Mouse (Mus musculus) urinary bladder, postnatal 14 days (tissue): ENCODE measurements around the gene Tmem235.
"Not testable (repeated sequence)": the region's sequence is repeated elsewhere in the genome, so short reads cannot be mapped to it uniquely, and the experiment has no call there.

Experiments used
- DNase-seq: peaks from one replicate; pipeline ENCODE4 v3.0.0; 2021; ENCODE audit warnings: low spot score

The Tmem235 gene

DNA sequence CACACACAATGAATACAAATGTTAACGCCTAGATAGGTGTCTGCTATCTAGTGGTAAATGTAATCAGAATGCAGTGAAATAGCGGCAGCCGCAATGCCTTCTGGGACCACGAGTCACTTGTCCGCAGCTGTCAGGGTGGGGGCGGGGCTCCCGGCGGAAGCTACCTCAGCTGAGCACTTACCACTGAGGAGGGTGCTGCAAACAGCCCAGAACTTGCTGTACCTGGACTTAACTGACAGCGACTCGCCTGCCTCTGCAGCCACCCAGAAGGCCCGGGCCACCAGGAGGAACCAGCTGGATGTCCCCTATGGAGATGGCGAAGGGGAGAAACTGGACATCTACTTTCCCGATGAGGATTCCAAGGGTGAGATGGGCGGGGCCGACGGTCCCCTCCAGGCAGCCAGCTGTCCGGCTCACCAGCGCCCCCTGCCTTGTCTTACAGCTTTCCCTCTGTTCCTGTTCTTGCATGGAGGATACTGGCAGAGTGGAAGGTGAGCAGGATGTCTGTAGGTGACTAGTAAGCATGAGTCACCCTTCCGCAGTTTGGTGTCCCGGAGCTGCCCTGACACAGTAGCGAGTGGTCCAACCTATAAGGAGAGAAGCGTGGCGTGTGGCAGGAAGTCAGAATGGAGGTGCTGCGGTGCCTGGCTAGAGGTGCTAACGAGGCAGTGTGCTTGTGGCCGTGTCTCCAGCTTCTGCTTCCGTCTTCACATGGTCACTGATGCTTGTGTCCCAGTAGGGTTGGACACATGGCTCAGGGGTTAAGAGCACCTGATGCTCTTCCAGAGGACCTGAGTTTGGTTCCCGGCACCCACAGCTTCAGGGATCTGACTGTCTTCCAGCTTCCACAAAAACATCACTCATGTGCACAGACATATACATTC is 28.2 kb upstream of the Tmem235 start:
- peak; percentile 78 for DNase-seq

DNA sequence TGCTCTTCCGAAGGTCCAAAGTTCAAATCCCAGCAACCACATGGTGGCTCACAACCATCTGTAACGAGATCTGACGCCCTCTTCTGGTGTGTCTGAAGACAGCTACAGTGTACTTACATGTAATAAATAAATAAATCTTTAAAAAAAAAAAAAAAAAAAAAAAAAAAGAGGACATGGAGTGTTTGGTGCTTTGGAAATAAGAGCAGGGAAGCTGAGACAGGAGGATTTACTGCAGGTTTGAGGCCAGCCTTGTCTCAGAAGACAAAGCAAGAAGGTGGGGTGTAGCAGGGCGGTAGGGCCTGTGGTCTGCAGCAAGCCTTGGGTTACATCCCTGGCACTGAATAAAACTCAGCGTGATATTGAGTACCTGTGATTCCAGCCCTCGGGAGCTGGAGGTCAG is 27.0 kb upstream of the Tmem235 start:
- not testable (repeated sequence) for DNase-seq

DNA sequence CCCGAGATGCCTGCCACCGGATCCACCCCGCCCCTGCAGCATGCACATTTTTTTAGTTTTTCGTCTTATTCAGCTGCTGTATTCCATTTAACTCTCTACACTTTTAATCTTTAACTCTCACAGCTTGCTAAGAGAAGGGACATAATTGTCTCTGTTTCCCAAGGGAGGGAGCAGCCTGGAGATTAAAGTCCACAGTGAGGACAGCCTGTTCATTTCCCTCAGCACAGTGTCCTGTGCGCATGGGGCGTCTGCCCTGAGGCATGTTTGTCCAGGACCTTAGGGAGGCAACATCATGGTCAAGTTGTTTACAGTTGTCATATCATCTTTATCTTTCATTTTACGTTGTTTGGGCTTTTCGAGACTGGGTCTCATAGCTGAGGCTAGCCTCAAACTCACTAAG is 26.5 kb upstream of the Tmem235 start:
- DNase-seq, result no peak

DNA sequence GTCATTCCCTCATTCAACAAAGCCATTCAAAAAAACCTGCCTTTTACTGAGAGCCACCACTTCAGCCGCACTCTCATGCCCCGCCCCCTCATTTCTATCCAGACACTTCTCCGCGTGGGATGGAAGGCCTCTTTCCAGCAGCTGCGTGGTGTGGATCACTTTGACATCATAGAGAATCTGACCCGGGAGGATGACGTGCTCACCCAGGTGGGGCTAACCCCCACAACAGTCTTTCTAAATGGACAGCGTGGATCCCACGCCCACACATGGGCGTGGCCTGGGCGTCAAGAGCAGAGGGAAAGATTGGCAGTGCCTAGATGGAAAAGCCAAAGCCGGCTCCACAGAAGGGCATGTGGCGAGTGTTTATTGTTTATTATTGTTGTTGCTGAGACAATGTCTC is 24.2 kb upstream of the Tmem235 start:
- DNase-seq, result no peak

GRCm38 (mm10) chr11:117838572-117838971 is 22.0 kb upstream of the Tmem235 start:
- DNase-seq, result no peak

DNA sequence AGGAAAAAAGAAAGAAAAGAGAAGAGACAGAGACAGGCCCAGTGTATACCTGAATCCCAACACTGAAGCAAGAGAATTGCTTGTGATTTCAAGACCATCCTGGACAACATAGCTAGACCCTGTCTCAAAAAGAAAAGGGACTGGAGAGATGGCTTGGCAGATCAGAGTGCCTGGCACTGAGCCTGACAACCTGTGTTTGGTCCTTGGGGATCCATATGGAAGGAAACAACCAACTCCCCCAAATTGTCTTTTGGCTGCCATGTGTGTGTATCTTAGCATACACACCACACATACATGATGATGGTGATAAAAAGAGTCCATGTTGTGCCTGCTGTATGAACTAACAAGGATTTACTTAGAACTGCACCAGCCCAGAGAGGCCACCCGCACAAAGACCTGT is 21.5 kb upstream of the Tmem235 start:
- no peak for DNase-seq

- no peak for DNase-seq
These were observed 19.6 kb upstream of the Tmem235 start for GRCm38 (mm10) chr11:117840910-117841309.

GRCm38 (mm10) chr11:117843434-117843833 is 17.1 kb upstream of the Tmem235 start:
- DNase-seq, result no peak

DNA sequence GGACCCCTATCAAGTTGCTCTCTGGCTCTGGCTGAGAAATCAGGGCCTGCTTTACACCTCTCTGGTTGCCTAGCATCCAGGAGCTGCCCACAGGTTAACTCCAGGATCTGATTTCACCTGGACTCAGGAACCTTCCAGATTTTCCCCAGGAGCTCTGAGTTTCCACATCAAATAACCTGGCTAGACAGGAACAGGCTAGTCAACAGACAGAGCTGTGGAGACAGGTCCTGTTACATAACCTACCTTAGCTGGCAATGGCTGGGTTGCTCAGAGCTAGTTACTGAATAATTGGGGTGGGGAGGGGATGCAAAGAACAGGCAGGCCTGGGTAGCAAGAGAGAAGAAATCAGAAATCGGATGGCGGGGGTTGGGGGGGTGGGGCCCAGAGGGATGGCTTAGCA is 15.6 kb upstream of the Tmem235 start:
- no peak for DNase-seq

GRCm38 (mm10) chr11:117845651-117846050 is 14.9 kb upstream of the Tmem235 start:
- no peak for DNase-seq

DNA sequence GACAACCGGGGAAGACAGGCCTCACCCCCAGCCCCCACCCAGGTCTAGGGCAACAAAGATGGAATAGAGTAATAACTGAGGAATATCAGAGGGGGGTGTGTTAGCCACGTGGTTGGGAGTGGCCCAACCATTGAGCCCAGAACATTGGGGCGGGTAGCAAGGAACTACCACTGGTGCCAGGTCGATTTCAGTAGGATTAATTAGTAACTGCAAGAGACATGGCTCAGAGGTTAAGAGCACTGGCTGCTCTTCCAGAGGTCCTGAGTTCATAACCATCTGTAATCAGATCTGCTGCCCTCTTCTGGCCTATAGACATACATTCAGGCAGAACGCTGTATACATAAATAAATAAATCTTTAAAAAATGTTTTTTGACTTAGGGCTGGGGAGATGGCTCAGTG is 13.9 kb upstream of the Tmem235 start:
- DNase-seq, result no peak

DNA sequence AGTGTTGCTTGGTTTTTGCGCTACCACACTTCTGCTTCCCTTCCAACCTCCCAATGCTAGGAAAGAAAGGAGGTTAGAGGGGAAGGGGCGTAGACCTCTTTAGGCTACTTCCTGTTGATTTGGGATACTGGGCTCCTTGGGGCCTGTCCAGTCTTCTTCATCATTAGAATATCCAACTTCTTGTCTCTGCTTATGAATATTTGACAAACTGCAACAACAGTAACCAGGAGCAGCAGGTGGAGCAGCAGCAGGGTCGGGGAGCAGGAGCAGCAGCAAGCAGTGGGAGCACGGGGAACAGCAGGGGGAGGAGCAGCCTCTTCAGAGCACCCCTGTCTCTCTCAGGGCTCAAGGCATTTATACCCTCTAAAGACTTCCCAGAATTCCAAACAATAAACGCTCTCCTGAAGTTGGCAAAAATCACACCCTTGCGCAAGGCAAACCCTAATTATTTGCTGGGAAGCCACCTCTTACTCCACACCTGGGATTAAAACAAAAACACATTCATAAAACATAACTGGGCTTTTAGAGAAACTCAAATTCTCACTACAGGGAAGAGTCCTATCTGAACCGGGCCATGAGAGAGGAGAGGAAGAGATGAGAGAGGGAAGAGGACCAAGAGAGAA is 12.8 kb upstream of the Tmem235 start:
- no peak for DNase-seq

GRCm38 (mm10) chr11:117848271-117848984 is 12.1 kb upstream of the Tmem235 start:
- DNase-seq, result peak; percentile 45

- DNase-seq, result peak; percentile 97
These were observed 11.4 kb upstream of the Tmem235 start, which contains the start of gene Birc5 for GRCm38 (mm10) chr11:117848985-117849671. Gene Birc5 (plus strand): TSS chr11:117849251.

DNA sequence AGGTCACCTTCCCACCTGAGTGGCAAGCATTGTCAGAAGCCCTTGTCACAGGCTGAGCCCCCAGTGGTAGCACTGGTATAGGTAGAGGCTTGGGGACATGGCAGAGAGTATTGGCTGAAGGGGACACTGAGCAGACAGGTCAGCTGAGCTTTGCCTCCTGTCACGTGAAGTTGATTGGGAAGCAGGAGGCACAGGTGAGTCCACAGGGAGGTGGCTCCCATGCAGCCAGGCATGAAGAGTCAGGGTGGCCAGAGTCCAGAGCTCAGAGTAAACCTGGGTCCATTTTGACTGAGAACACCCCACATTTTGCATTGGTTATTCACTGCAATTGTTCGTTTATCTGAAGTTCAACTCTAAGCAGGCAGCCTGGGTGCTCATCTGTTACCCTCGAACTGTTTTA is 7.7 kb upstream of the Tmem235 start:
- DNase-seq, result no peak

DNA sequence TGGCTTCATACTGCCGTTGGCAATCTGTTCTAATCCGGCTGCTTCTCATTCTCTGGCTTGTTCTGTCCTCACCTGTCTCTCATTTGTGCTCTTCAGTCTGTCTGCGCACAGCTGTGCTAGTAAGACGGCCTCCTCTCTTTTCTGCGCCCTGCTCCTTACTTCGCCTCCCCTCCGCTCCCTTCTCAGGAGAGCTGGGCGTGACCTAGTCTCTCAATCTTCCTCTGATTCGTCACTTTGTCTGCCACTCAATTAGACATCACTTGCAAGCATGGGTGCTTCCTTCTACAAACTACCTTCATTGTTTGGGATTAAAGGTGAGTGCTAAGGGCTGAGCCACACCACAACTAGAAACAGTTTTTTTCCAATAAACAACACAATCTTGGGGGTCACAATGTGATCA is 6.3 kb upstream of the Tmem235 start:
- DNase-seq, result no peak

- DNase-seq, result no peak
These were observed 5.2 kb upstream of the Tmem235 start for GRCm38 (mm10) chr11:117855360-117855759.

- DNase-seq, result no peak
These were observed 4.6 kb upstream of the Tmem235 start for GRCm38 (mm10) chr11:117855975-117856374.

GRCm38 (mm10) chr11:117857462-117857861 is 3.1 kb upstream of the Tmem235 start:
- DNase-seq, result no peak

- no peak for DNase-seq
These were observed 2.2 kb upstream of the Tmem235 start for GRCm38 (mm10) chr11:117858392-117858791.

- no peak for DNase-seq
These were observed 2.8 kb downstream of the Tmem235 start for GRCm38 (mm10) chr11:117863174-117863856.

DNA sequence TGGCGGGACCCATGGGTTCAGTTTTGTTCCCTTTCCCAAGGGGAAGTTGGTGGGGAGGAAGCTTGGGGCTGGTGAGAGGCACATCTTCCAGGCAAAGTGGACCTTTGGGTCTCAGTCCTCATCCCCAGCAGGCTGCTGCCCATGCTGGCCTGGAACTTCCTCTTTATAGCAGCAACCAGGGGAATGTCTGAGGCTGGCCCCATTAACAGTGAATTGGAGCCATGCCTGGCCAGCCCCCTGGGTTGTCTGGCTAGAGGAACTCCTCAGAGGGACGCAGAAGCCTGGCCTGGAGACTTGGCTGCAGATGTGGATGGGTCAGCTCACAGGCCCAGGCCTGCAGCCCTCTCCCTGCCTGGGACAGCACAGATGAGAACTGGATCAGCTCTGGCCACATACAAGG is 4.3 kb downstream of the Tmem235 start:
- no peak for DNase-seq
